7 mouse cellular contexts compared by ENCODE assay signal in the genomic region with DNA sequence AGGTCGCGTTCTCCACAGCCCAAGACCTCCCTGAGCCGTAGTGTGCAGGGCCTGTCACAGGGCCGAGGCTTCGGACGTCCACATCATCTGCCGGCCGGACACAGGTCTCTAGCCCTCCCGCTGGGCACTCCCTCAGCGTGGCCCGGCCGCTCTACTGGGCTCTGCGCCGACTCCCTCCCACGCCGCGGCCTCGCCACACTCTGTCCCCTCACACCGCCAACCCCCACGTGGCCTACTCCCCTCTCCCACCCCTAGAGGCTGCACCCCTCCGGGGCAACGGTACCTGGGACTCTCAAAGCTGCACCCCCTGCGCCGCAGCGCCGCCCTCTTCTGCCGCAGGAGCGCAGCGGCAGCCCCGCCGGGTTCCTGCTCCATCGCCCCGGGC. TPM values are rescaled to one million over a fixed set of nuclear protein-coding genes. Genes with fewer than 3 reads are reported as not detected.
DNase-seq lines count a peak whose midpoint lies in the region; ATAC-seq and TF ChIP-seq lines count a peak whose summit lies in the region.

No protein-coding gene starts in this region.

- no peak for TF ChIP-seq POLR2A in cortical plate, adult 2 months (IDR thresholded peaks at IDR 0.05; ENCODE audit: extremely low read depth, insufficient read depth, low read length)

- no peak overlapping the region for H3K27ac ChIP-seq in cortical plate, adult 2 months (ENCODE audit: insufficient read depth, low read length)
- H3K27ac ChIP-seq in neural tube, embryonic 13.5 days (replicated peaks) = peak overlapping the region; percentile 49; the same call in 1 of the 2 replicates

- H3K9ac ChIP-seq in neural tube, embryonic 13.5 days = peak overlapping the region; percentile 82

- H3K36me3 ChIP-seq in megakaryocyte, embryonic 14.5 days (replicated peaks; ENCODE audit: low read length) = no peaks in the 10 kb centered on the region
- H3K36me3 ChIP-seq in neural tube, embryonic 13.5 days = no peaks in the 10 kb centered on the region

- DNase-seq in thymus, postnatal 36 days = no peak
- no peak for DNase-seq in kidney, postnatal 36 days

- H3K4me2 ChIP-seq in neural tube, embryonic 13.5 days = peak overlapping the region; percentile 98

- H3K4me3 ChIP-seq in megakaryocyte, embryonic 14.5 days (replicated peaks) = peak overlapping the region; percentile 93
- H3K4me3 ChIP-seq in cortical plate, adult 2 months (ENCODE audit: insufficient read depth, low read length) = peak overlapping the region; percentile 45
- peak overlapping the region; percentile 65 for H3K4me3 ChIP-seq in neural tube, embryonic 13.5 days

- under 1% methylated on average over 33 of the region's 33 CpGs for WGBS in neural tube, embryonic 13.5 days

- H3K4me1 ChIP-seq in megakaryocyte, embryonic 14.5 days = peaks cover 33% of the 10 kb centered on the region
- H3K4me1 ChIP-seq in cortical plate, adult 2 months (ENCODE audit: control insufficient read depth, insufficient read depth, low read length) = peaks cover 5% of the 10 kb centered on the region
- peaks cover 24% of the 10 kb centered on the region for H3K4me1 ChIP-seq in neural tube, embryonic 13.5 days (replicated peaks)

- TF ChIP-seq CTCF in cortical plate, adult 2 months (IDR thresholded peaks at IDR 0.05; ENCODE audit: extremely low read depth, insufficient read depth, low read length) = no peak

- ATAC-seq in megakaryocyte, adult 5-6 weeks (ENCODE audit: poor library complexity, severe bottlenecking) = no peak
- ATAC-seq in inflammation-experienced regulatory T-cells, adult 6 months = peak; percentile 29
- peak; percentile 47 for ATAC-seq in neural tube, embryonic 13.5 days (ENCODE audit: low read depth)

- H3K9me3 ChIP-seq in megakaryocyte, embryonic 14.5 days = no peaks in the 10 kb centered on the region
- H3K9me3 ChIP-seq in neural tube, embryonic 13.5 days = no peaks in the 10 kb centered on the region

- H3K27me3 ChIP-seq in megakaryocyte, embryonic 14.5 days (replicated peaks) = peaks cover 65% of the 10 kb centered on the region
- peaks cover 28% of the 10 kb centered on the region for H3K27me3 ChIP-seq in neural tube, embryonic 13.5 days

RNA-seq across cellular contexts. Expression of a gene that starts 1.3 kb away (rescaled TPM):
- 0.06 TPM in 1 of 2 replicates, not detected in the other for polyA plus RNA-seq in megakaryocyte, embryonic 14.5 days (2012; ENCODE audit: insufficient read depth, low replicate concordance)
- 0.20 and 0.82 TPM in 2 replicates for total RNA-seq in megakaryocyte, adult 5-6 weeks (2015)
- 2.7 and 5.7 TPM in 2 replicates for total RNA-seq in megakaryocyte, adult 5-6 weeks (2017)
- 123 and 124 TPM in 2 replicates for polyA plus RNA-seq in cortical plate, adult 2 months (2012; rRNA removed)
- polyA plus RNA-seq in inflammation-experienced regulatory T-cells, adult 6 months (2017; shearing (Covaris generic)) = under 1 TPM in 2 of 3 experiments, not detected in 1; 0.18 to 0.44 TPM
- 27.6 and 33.4 TPM in 2 replicates for polyA plus RNA-seq in neural tube, embryonic 13.5 days (2015; fragmentation: Nextera tagmentation; extraction: Ambion mirVana)

Comparison
In these comparisons a context has a peak if more than half of its experiments do, and no peak if none do; other contexts are left out.
1. RNA of a gene that starts 1.3 kb away (polyA plus RNA-seq): 123 to 124 TPM in cortical plate, adult 2 months and 27.6 to 33.4 TPM in neural tube, embryonic 13.5 days; 0.18 to 0.44 TPM in inflammation-experienced regulatory T-cells, adult 6 months and 0.06 TPM in megakaryocyte, embryonic 14.5 days; every median in the first group is over 10 times any median in the second.
2. Peak in every context shown above with its lines, with median percentiles within 50 percentile points of each other: H3K4me3 ChIP-seq.